8 mouse cellular contexts compared by ENCODE assay signal in genomic region chr19:50258718-50259413, GRCm38 (mm10).
DNase-seq lines count a peak whose midpoint lies in the region; ATAC-seq and TF ChIP-seq lines count a peak whose summit lies in the region.

No protein-coding gene starts in this region.

- no peaks in the 10 kb centered on the region for H3K4me1 ChIP-seq in bone marrow macrophage, adult 2 months (ENCODE audit: control insufficient read depth, insufficient read depth, low read length)
- H3K4me1 ChIP-seq in forebrain, embryonic 11.5 days (replicated peaks; ENCODE audit: control insufficient read depth, insufficient read depth, low read length), result no peaks in the 10 kb centered on the region
- no peaks in the 10 kb centered on the region for H3K4me1 ChIP-seq in kidney, postnatal 0 days (replicated peaks; ENCODE audit: insufficient read depth, low read length)
- H3K4me1 ChIP-seq in lung, embryonic 14.5 days (ENCODE audit: insufficient read depth), result no peaks in the 10 kb centered on the region

- no peaks in the 10 kb centered on the region for H3K27me3 ChIP-seq in forebrain, embryonic 11.5 days (ENCODE audit: control insufficient read depth, insufficient read depth, low read length)
- no peaks in the 10 kb centered on the region for H3K27me3 ChIP-seq in kidney, postnatal 0 days (ENCODE audit: insufficient read depth, low read length)
- no peaks in the 10 kb centered on the region for H3K27me3 ChIP-seq in lung, embryonic 14.5 days (ENCODE audit: insufficient read depth, low read length)

- H3K4me3 ChIP-seq in bone marrow macrophage, adult 2 months (ENCODE audit: insufficient read depth, low read length), result no peak overlapping the region
- no peak overlapping the region for H3K4me3 ChIP-seq in forebrain, embryonic 11.5 days (ENCODE audit: low read depth, low read length)
- no peak overlapping the region for H3K4me3 ChIP-seq in kidney, postnatal 0 days (replicated peaks; ENCODE audit: low read depth, low read length)
- no peak overlapping the region for H3K4me3 ChIP-seq in lung, embryonic 14.5 days (ENCODE audit: low read depth, low read length)

- peak; percentile 49; the same call in 1 of the 2 replicates for TF ChIP-seq CTCF in bone marrow macrophage, adult 2 months (IDR thresholded peaks at IDR 0.05; ENCODE audit: low read depth, low read length)
- peak; percentile 94 for TF ChIP-seq CTCF in kidney, postnatal 0 days (IDR thresholded peaks at IDR 0.05; ENCODE audit: low read depth)
- TF ChIP-seq CTCF in lung, embryonic 14.5 days (IDR thresholded peaks at IDR 0.05; ENCODE audit: low read depth), result peak; percentile 87

- no peak overlapping the region for H3K9ac ChIP-seq in forebrain, embryonic 11.5 days (ENCODE audit: low read length)
- H3K9ac ChIP-seq in kidney, postnatal 0 days (ENCODE audit: low read depth, low read length), result no peak overlapping the region
- H3K9ac ChIP-seq in lung, embryonic 14.5 days, result no peak overlapping the region

- no peaks in the 10 kb centered on the region for H3K36me3 ChIP-seq in forebrain, embryonic 11.5 days (ENCODE audit: control insufficient read depth, insufficient read depth, low read length)
- H3K36me3 ChIP-seq in kidney, postnatal 0 days (ENCODE audit: insufficient read depth, low read length), result no peaks in the 10 kb centered on the region
- H3K36me3 ChIP-seq in lung, embryonic 14.5 days (ENCODE audit: insufficient read depth), result no peaks in the 10 kb centered on the region

- WGBS in forebrain, embryonic 11.5 days, result 45% methylated on average over 16 of the region's 16 CpGs
- WGBS in kidney, postnatal 0 days, result 39% methylated on average over 16 of the region's 16 CpGs
- 36% methylated on average over 16 of the region's 16 CpGs for WGBS in lung, embryonic 14.5 days

- no peaks in the 10 kb centered on the region for H3K9me3 ChIP-seq in forebrain, embryonic 11.5 days (ENCODE audit: control insufficient read depth, low read length)
- no peaks in the 10 kb centered on the region for H3K9me3 ChIP-seq in kidney, postnatal 0 days (replicated peaks; ENCODE audit: low read length)
- no peaks in the 10 kb centered on the region for H3K9me3 ChIP-seq in lung, embryonic 14.5 days (ENCODE audit: low read depth, low read length)

- no peak for ATAC-seq in cerebellum, adult (ENCODE audit: insufficient number of reproducible peaks, low FRiP score, low TSS enrichment)
- ATAC-seq in forebrain, embryonic 11.5 days (replicated peaks; ENCODE audit: low FRiP score), result peak; percentile 72
- ATAC-seq in kidney, postnatal 0 days (replicated peaks; ENCODE audit: low FRiP score, low read depth), result no peak
- no peak for ATAC-seq in lung, embryonic 14.5 days (ENCODE audit: insufficient read depth)

- DNase-seq in cerebellum, adult 18-20 months, result peak; percentile 22 to 46
- peak; percentile 58 for DNase-seq in 3T3-L1 (ENCODE audit: low read depth, low spot score)
- peak; percentile 73 for DNase-seq in forebrain, embryonic 11.5 days (ENCODE audit: low spot score)
- peak; percentile 72 for DNase-seq in kidney, postnatal 0 days (ENCODE audit: low spot score)
- peak; percentile 88 for DNase-seq in lung, embryonic 14.5 days
- peak; percentile 15 for DNase-seq in telencephalon, adult 2 months (ENCODE audit: low read depth, low spot score)

- no peak overlapping the region for H3K27ac ChIP-seq in bone marrow macrophage, adult 2 months (ENCODE audit: insufficient read depth, low read depth, low read length)
- no peak overlapping the region for H3K27ac ChIP-seq in forebrain, embryonic 11.5 days (ENCODE audit: low read depth, low read length)
- H3K27ac ChIP-seq in kidney, postnatal 0 days, result no peak overlapping the region
- no peak overlapping the region for H3K27ac ChIP-seq in lung, embryonic 14.5 days (ENCODE audit: low read depth)

- no peak overlapping the region for H3K4me2 ChIP-seq in forebrain, embryonic 11.5 days (ENCODE audit: low read depth, low read length, severe bottlenecking)
- no peak overlapping the region for H3K4me2 ChIP-seq in kidney, postnatal 0 days (ENCODE audit: low read length)
- H3K4me2 ChIP-seq in lung, embryonic 14.5 days, result no peak overlapping the region

- no peak for TF ChIP-seq POLR2A in bone marrow macrophage, adult 2 months (IDR thresholded peaks at IDR 0.05; ENCODE audit: borderline replicate concordance, low read depth, low read length)

Comparison
In these comparisons a context has a peak if more than half of its experiments do, and no peak if none do; other contexts are left out.
1. DNase-seq: peak in every context shown above with its lines; median percentile 88 in lung, embryonic 14.5 days; 73 in forebrain, embryonic 11.5 days; 72 in kidney, postnatal 0 days; 58 in 3T3-L1; 34 in cerebellum, adult 18-20 months; 15 in telencephalon, adult 2 months.